Mouse (Mus musculus) midbrain, embryonic 13.5 days (tissue): Measurements from ENCODE around the gene Cenpu. TPM values are rescaled to one million over a fixed set of nuclear protein-coding genes. Genes with fewer than 3 reads are reported as not detected.

ENCODE experiments used
- ATAC-seq: fragments of 200-750 bp; cut with Nextera tagmentation; 2 replicates; pipeline ENCODE4 v1.8.0; 2017; ENCODE audit warnings: mild to moderate bottlenecking, moderate TSS enrichment, moderate library complexity
- H3K27ac ChIP-seq: fragments of 300-500 bp; sonication (generic); 2 replicates; pipeline ENCODE4 v1.5.1; 2015; ENCODE audit warnings: inconsistent platforms, mild to moderate bottlenecking, moderate library complexity
- H3K27me3 ChIP-seq: fragments of 300-500 bp; sonication (generic); 2 replicates; pipeline ENCODE4 v1.6.1; 2015; ENCODE audit warnings: mild to moderate bottlenecking, inconsistent platforms
- H3K36me3 ChIP-seq: fragments of 300-500 bp; sonication (generic); 2 replicates; pipeline ENCODE4 v1.6.1; 2015; ENCODE audit warnings: mild to moderate bottlenecking, inconsistent platforms
- H3K4me1 ChIP-seq: fragments of 300-500 bp; sonication (generic); replicated peaks from 2 replicates; pipeline ENCODE4 v1.6.1; 2015; ENCODE audit warnings: inconsistent platforms
- H3K4me2 ChIP-seq: fragments of 300-500 bp; sonication (generic); replicated peaks from 2 replicates; pipeline ENCODE4 v1.6.1; 2015; ENCODE audit warnings: moderate library complexity, mild to moderate bottlenecking, inconsistent platforms
- H3K4me3 ChIP-seq: fragments of 300-500 bp; sonication (generic); replicated peaks from 2 replicates; pipeline ENCODE4 v1.5.1; 2015; ENCODE audit warnings: mild to moderate bottlenecking, inconsistent platforms
- H3K9ac ChIP-seq: fragments of 300-500 bp; sonication (generic); replicated peaks from 2 replicates; pipeline ENCODE4 v1.6.1; 2015; ENCODE audit warnings: mild to moderate bottlenecking, inconsistent platforms
- H3K9me3 ChIP-seq: fragments of 300-500 bp; sonication (generic); 2 replicates; pipeline ENCODE4 v1.6.1; 2016; ENCODE audit warnings: mild to moderate bottlenecking, inconsistent platforms
- WGBS: fragments of 180-500 bp; shearing (Covaris S2); methylation state at CpG from one replicate; pipeline ENCODE4 v1.1.7; 2015; 5-methylcytosine and 5-hydroxymethylcytosine counted together
- polyA plus RNA-seq: library from polyadenylated mRNA; unstranded; fragments of >200 nt; fragmentation: Nextera tagmentation; extraction: Ambion mirVana; gene quantifications from 2 replicates; pipeline ENCODE4 v1.2.1, GENCODE M21; 2015

Gene Cenpu
- polyA plus RNA-seq, 1 experiment from 2014 or later, result 13.6 TPM

GRCm38 (mm10) chr8:46603587-46603986 is 51.8 kb downstream of the Cenpu start:
- no peaks in the 10 kb centered on the region for H3K4me1 ChIP-seq
- H3K27ac ChIP-seq, result no peak overlapping the region
- H3K9me3 ChIP-seq, result no peaks in the 10 kb centered on the region
- H3K27me3 ChIP-seq, result no peaks in the 10 kb centered on the region
- H3K4me3 ChIP-seq, result no peak overlapping the region
- H3K36me3 ChIP-seq, result 0 out of 2 replicates have a peak, but pooled peaks cover 6% of the 10 kb centered on the region
- WGBS, result 85% methylated on average over 5 of the region's 5 CpGs
- no peak overlapping the region for H3K9ac ChIP-seq
- ATAC-seq, result no peak
- no peak overlapping the region for H3K4me2 ChIP-seq

GRCm38 (mm10) chr8:46606930-46607329 is 55.1 kb downstream of the Cenpu start:
- no peak for ATAC-seq
- Histone ChIP-seq H3K36me3 (peaks cover 6% of the 10 kb centered on the region; the same call in 1 of the 2 replicates), H3K9me3 (no peaks in the 10 kb centered on the region), H3K4me1 (no peaks in the 10 kb centered on the region), H3K27ac (no peak overlapping the region), H3K4me3 (no peak overlapping the region), H3K4me2 (no peak overlapping the region), H3K27me3 (no peaks in the 10 kb centered on the region), H3K9ac (no peak overlapping the region)
- 84% methylated on average over 1 of the region's 1 CpGs for WGBS

- H3K4me3 ChIP-seq, result no peak overlapping the region
- H3K9ac ChIP-seq, result no peak overlapping the region
- no peak overlapping the region for H3K27ac ChIP-seq
- no peaks in the 10 kb centered on the region; the same call in 1 of the 2 replicates for H3K36me3 ChIP-seq
- no peak overlapping the region for H3K4me2 ChIP-seq
- WGBS, result 91% methylated on average over 8 of the region's 8 CpGs
- ATAC-seq, result no peak
- H3K27me3 ChIP-seq, result no peaks in the 10 kb centered on the region
- H3K4me1 ChIP-seq, result peaks cover 6% of the 10 kb centered on the region; the same call in 1 of the 2 replicates
- H3K9me3 ChIP-seq, result no peaks in the 10 kb centered on the region
These were observed 59.7 kb downstream of the Cenpu start for GRCm38 (mm10) chr8:46611557-46611956.

DNA sequence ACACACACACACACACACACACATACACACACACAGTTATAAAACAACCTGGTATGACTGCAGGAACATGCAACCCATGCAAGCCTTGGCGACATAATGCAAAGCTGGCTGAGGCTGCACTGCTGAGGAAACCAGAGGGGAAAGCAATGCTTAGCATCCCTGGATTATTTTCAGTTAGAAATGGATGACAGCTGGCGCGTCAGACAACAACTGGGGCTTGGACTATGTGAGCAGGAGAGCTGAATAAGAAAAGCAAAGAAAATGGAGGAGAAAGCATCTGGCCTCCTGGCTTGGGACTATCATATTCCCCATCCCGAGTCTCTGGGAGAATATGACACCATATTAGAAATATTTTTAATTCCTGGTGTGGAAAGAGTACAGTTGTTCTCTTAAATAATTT is 61.1 kb downstream of the Cenpu start:
- ATAC-seq, result no peak
- Histone ChIP-seq H3K4me1 (peaks cover 6% of the 10 kb centered on the region; the same call in 1 of the 2 replicates), H3K9ac (no peak overlapping the region), H3K27me3 (no peaks in the 10 kb centered on the region), H3K9me3 (no peaks in the 10 kb centered on the region), H3K36me3 (no peaks in the 10 kb centered on the region; the same call in 1 of the 2 replicates), H3K4me2 (no peak overlapping the region), H3K4me3 (no peak overlapping the region), H3K27ac (no peak overlapping the region)
- WGBS, result 88% methylated on average over 4 of the region's 4 CpGs

GRCm38 (mm10) chr8:46613377-46613776 is 61.5 kb downstream of the Cenpu start:
- H3K9ac ChIP-seq, result no peak overlapping the region
- H3K9me3 ChIP-seq, result no peaks in the 10 kb centered on the region
- H3K27me3 ChIP-seq, result no peaks in the 10 kb centered on the region
- no peak overlapping the region for H3K4me2 ChIP-seq
- ATAC-seq, result no peak
- no peak overlapping the region for H3K27ac ChIP-seq
- H3K4me3 ChIP-seq, result no peak overlapping the region
- peaks cover 7% of the 10 kb centered on the region for H3K4me1 ChIP-seq
- 86% methylated on average over 4 of the region's 4 CpGs for WGBS
- no peaks in the 10 kb centered on the region; the same call in 1 of the 2 replicates for H3K36me3 ChIP-seq

- ATAC-seq, result no peak
- H3K4me1 ChIP-seq, result peaks cover 27% of the 10 kb centered on the region
- H3K9me3 ChIP-seq, result no peaks in the 10 kb centered on the region
- H3K27ac ChIP-seq, result no peak overlapping the region
- H3K27me3 ChIP-seq, result no peaks in the 10 kb centered on the region
- WGBS, result 94% methylated on average over 8 of the region's 8 CpGs
- H3K36me3 ChIP-seq, result no peaks in the 10 kb centered on the region
- no peak overlapping the region for H3K4me3 ChIP-seq
- H3K4me2 ChIP-seq, result no peak overlapping the region; the same call in 1 of the 2 replicates
- no peak overlapping the region for H3K9ac ChIP-seq
These were observed 64.1 kb downstream of the Cenpu start for GRCm38 (mm10) chr8:46615936-46616335.

GRCm38 (mm10) chr8:46616879-46617689 is 65.3 kb downstream of the Cenpu start, which contains the start of the genes Primpol and Casp3:
Gene Primpol, minus strand, starts transcription at chr8:46617212.
Gene Casp3, plus strand, starts transcription at chr8:46617291.
- no peaks in the 10 kb centered on the region for H3K9me3 ChIP-seq
- H3K4me1 ChIP-seq, result peaks cover 29% of the 10 kb centered on the region
- ATAC-seq, result peak; percentile 98
- H3K4me2 ChIP-seq, result peak within 1 kb of the TSS; percentile 83
- H3K4me3 ChIP-seq, result peak within 1 kb of the TSS; percentile 81
- 1% methylated on average over 49 of the region's 54 CpGs for WGBS
- H3K9ac ChIP-seq, result peak within 1 kb of the TSS; percentile 93
- H3K36me3 ChIP-seq, result no peaks in the 10 kb centered on the region
- peak within 1 kb of the TSS; percentile 93 for H3K27ac ChIP-seq
- H3K27me3 ChIP-seq, result no peaks in the 10 kb centered on the region

- peak overlapping the region; percentile 83 for H3K4me2 ChIP-seq
- peak overlapping the region; percentile 93 for H3K27ac ChIP-seq
- under 1% methylated on average over 38 of the region's 38 CpGs for WGBS
- no peaks in the 10 kb centered on the region for H3K27me3 ChIP-seq
- H3K4me1 ChIP-seq, result peaks cover 35% of the 10 kb centered on the region
- H3K36me3 ChIP-seq, result no peaks in the 10 kb centered on the region
- H3K9me3 ChIP-seq, result no peaks in the 10 kb centered on the region
- H3K9ac ChIP-seq, result peak overlapping the region; percentile 93
- H3K4me3 ChIP-seq, result peak overlapping the region; percentile 81
- ATAC-seq, result no peak; the same call in 1 of the 2 replicates
These were observed 66.1 kb downstream of the Cenpu start for GRCm38 (mm10) chr8:46617690-46618620.

DNA sequence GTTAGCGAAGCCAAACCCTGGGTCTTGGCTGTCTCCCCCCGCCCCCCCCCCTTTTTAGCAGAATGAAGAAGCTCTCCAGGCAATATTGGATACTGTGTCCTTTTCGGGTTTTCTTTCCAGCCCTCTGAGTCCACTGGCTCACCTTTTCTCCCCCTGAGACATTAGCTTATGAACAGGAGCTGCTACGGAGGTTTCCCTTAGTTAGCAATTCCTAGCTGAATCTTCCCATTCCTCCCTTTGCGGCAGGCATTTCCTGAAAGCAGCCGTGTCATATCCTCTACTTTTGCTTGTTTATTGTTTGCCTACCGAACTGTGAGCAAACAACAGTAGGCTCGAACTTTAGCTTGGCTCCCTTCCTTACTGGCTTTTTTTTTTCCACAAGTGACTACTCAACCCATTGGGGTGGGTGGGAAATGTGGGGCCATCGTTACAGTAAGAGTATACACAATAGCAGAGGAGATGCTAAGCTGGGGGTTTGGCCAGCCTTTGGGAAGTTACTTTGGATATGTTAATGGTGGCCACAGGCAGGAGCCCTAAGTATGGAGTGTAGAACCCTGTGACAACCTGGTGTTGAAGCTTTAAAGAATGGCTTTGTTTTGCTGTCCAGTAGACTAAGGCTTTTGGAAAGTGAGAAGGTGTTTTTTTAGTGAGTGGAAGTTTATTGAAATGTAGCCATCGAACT is 67.0 kb downstream of the Cenpu start:
- Histone ChIP-seq H3K4me2 (peak overlapping the region; percentile 83), H3K4me3 (peak overlapping the region; percentile 81), H3K4me1 (peaks cover 35% of the 10 kb centered on the region), H3K27ac (no peak overlapping the region), H3K27me3 (no peaks in the 10 kb centered on the region), H3K9me3 (no peaks in the 10 kb centered on the region), H3K9ac (peak overlapping the region; percentile 93), H3K36me3 (no peaks in the 10 kb centered on the region)
- WGBS, result 1% methylated on average over 10 of the region's 10 CpGs
- ATAC-seq, result no peak

DNA sequence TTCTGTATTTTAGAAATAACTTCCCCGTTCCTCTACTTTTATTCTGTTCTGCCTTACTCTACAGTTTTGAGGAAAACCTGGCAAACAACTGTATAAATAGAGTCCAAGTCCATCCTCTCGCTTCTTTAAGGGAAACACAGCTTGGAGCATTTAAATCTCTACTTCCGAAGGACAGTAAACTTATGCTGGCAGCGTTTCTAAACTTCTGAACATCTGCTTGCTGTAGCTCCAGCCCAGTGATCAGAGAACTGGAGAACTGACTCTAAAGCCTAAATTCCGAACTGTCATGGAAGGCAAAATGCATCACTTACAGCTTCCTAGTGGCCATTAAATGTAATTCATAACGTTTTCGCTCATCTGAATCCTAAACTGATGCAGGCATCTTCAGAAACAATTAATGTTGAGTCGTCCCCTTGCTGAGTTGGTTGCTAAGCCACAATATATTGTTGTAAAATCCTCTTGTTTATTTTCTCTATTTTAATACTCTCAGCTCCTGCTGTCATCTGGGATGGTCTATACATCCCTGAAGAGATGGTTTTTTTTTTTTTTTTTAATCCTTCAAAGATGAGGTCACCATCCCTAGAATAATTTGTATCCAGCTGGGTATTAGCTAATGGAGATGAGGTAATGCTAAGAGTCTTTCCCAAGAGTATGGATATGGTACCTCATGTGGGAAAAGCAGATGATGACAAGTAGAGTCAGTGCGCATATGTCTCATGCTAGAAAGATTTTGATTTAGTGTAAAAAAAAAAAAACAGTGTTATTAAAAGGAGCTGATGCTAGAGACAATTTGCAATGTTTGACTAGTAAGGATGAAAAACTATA is 70.8 kb downstream of the Cenpu start:
- no peaks in the 10 kb centered on the region for H3K27me3 ChIP-seq
- H3K9me3 ChIP-seq, result no peaks in the 10 kb centered on the region
- H3K4me1 ChIP-seq, result peaks cover 29% of the 10 kb centered on the region
- no peaks in the 10 kb centered on the region for H3K36me3 ChIP-seq
- H3K27ac ChIP-seq, result no peak overlapping the region
- no peak overlapping the region for H3K9ac ChIP-seq
- WGBS, result 75% methylated on average over 9 of the region's 9 CpGs
- H3K4me2 ChIP-seq, result no peak overlapping the region
- H3K4me3 ChIP-seq, result no peak overlapping the region
- no peak for ATAC-seq

DNA sequence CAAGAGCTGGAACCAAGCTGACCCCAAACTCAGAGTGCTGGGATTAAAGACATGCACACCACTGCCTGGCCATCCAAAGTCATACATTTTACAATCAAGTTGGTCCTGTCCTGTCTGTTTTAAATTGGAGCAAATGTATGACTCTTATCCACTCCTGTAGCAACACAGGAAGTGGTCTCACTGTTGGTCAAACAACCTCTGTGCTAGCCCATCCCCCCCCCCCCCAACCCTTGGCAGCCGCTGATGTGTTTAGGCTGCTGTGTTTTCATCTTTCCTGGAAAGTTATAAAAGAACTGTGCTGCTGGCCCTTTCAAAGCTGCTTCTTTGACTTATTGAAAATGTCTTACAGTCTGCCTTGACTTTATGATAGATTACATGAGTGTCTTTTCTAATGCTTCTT is 73.3 kb downstream of the Cenpu start:
- WGBS, result 71% methylated on average over 1 of the region's 1 CpGs
- Histone ChIP-seq H3K4me2 (no peak overlapping the region), H3K9me3 (no peaks in the 10 kb centered on the region), H3K27me3 (no peaks in the 10 kb centered on the region), H3K9ac (no peak overlapping the region), H3K36me3 (peaks cover 11% of the 10 kb centered on the region; the same call in 1 of the 2 replicates), H3K4me3 (no peak overlapping the region), H3K4me1 (peaks cover 10% of the 10 kb centered on the region), H3K27ac (no peak overlapping the region)
- no peak for ATAC-seq
